Mouse (Mus musculus) ES-E14 (cell line): ENCODE measurements at regions not wholly inside any gene's neighbourhood (a gene's known extent, or its start where the extent isn't known, plus 50 kb on each side); places are given as distances from the start of the nearest gene placed in this dataset.

Experiments
- DNase-seq: peaks from one replicate; pipeline ENCODE4 v3.0.0-alpha.2; 2013; ENCODE audit warnings: low read depth, low spot score
- H3K27ac ChIP-seq: 2 replicates; pipeline ENCODE4 v1.5.1; 2012; ENCODE audit warnings: low read depth, mild to moderate bottlenecking, low read length, moderate library complexity, mixed read lengths; ENCODE audit not compliant: poor library complexity, insufficient read depth, severe bottlenecking
- H3K36me3 ChIP-seq: 2 replicates; pipeline ENCODE4 v1.6.1; 2012; ENCODE audit warnings: mild to moderate bottlenecking, low read length, moderate library complexity, mixed read lengths; ENCODE audit not compliant: control insufficient read depth, poor library complexity, insufficient read depth, severe bottlenecking
- H3K4me1 ChIP-seq, 2 experiments: fragments of 150-350 bp in 1 of 2; sonication (generic) in 1 of 2; 2 replicates each; pipeline ENCODE4 v1.6.1; 2012; ENCODE audit warnings: low read length in 2 of 2, mild to moderate bottlenecking in 1 of 2, mixed read lengths in 1 of 2; ENCODE audit not compliant: control insufficient read depth in 2 of 2, insufficient read depth in 2 of 2, poor library complexity in 1 of 2
- H3K4me3 ChIP-seq, 2 experiments: fragments of 150-350 bp in 1 of 2; sonication (generic) in 1 of 2; 2 replicates each; pipeline ENCODE4 v1.5.1; 2012; ENCODE audit warnings: low read length in 2 of 2, low read depth in 1 of 2, mild to moderate bottlenecking in 1 of 2, mixed read lengths in 1 of 2; ENCODE audit not compliant: insufficient read depth in 1 of 2, poor library complexity in 1 of 2, severe bottlenecking in 1 of 2
- H3K9ac ChIP-seq: 2 replicates; pipeline ENCODE4 v1.6.1; 2012; ENCODE audit warnings: low read depth, mild to moderate bottlenecking, low read length, mixed read lengths; ENCODE audit not compliant: poor library complexity, insufficient read depth, severe bottlenecking
- H3K9me3 ChIP-seq: fragments of 150-350 bp; sonication (generic); 2 replicates; pipeline ENCODE4 v1.6.1; 2012; ENCODE audit warnings: low read depth, mild to moderate bottlenecking, low read length; ENCODE audit not compliant: control insufficient read depth, insufficient read depth
- CHD2 ChIP-seq: IDR thresholded peaks from 2 replicates; pipeline ENCODE4 v1.6.1; 2014; ENCODE audit warnings: mild to moderate bottlenecking, low read depth, low read length, inconsistent platforms
- HCFC1 ChIP-seq: IDR thresholded peaks from 2 replicates; pipeline ENCODE4 v1.6.1; 2012; ENCODE audit warnings: low read length, inconsistent platforms, borderline replicate concordance; ENCODE audit not compliant: insufficient read depth
- MAFK ChIP-seq: IDR thresholded peaks from 2 replicates; pipeline ENCODE4 v1.6.1; 2014; ENCODE audit warnings: mild to moderate bottlenecking, low read depth, low read length, inconsistent platforms; ENCODE audit not compliant: insufficient read depth
- ZC3H11A ChIP-seq: IDR thresholded peaks from 2 replicates; pipeline ENCODE4 v1.6.1; 2012; ENCODE audit warnings: low read depth, mild to moderate bottlenecking, inconsistent platforms, low read length, borderline replicate concordance
- ZNF384 ChIP-seq: IDR thresholded peaks from 2 replicates; pipeline ENCODE4 v1.6.1; 2012; ENCODE audit warnings: low read depth, low read length, inconsistent platforms
- in situ Hi-C, 2 experiments: fragments of 600-800 bp; cut with MboI; formaldehyde crosslinking; loops; one replicate each; pipeline ENCODE4 v1.15.1; 2025; ENCODE audit warnings: low sequenced_read_pairs in 2 of 2, inconsistent platforms in 1 of 2; ENCODE audit not compliant: unreplicated experiment in 2 of 2

GRCm38 (mm10) chr9:101464727-101465427, 213.3 kb upstream of the Ppp2r3a start:
- Histone ChIP-seq H3K27ac (no peak overlapping the region), H3K36me3 (no peaks in the 10 kb centered on the region), H3K9ac (no peak overlapping the region), H3K9me3 (no peaks in the 10 kb centered on the region), H3K4me3 (no peak overlapping the region), H3K4me1 (no peaks in the 10 kb centered on the region)
- TF ChIP-seq MAFK (no peak), CHD2 (no peak), HCFC1 (no peak), ZNF384 (no peak), ZC3H11A (no peak)
- in situ Hi-C loops, result no loop called here
- no peak for DNase-seq

GRCm38 (mm10) chr9:101458947-101459627, 207.5 kb upstream of the Ppp2r3a start:
- no peak for DNase-seq
- no peak overlapping the region for H3K4me3 ChIP-seq
- no peaks in the 10 kb centered on the region for H3K36me3 ChIP-seq
- TF ChIP-seq HCFC1 (no peak), MAFK (no peak), ZNF384 (no peak), ZC3H11A (no peak), CHD2 (no peak)
- H3K4me1 ChIP-seq, result no peaks in the 10 kb centered on the region
- in situ Hi-C loops, result no loop called here
- no peak overlapping the region for H3K9ac ChIP-seq
- no peaks in the 10 kb centered on the region for H3K9me3 ChIP-seq
- H3K27ac ChIP-seq, result no peak overlapping the region

GRCm38 (mm10) chr9:101458306-101458946, 206.8 kb upstream of the Ppp2r3a start:
- TF ChIP-seq ZNF384, result no peak
- no peak for TF ChIP-seq CHD2
- TF ChIP-seq HCFC1, result no peak
- no peak for TF ChIP-seq ZC3H11A
- TF ChIP-seq MAFK, result no peak
- Histone ChIP-seq H3K9me3 (no peaks in the 10 kb centered on the region), H3K4me1 (no peaks in the 10 kb centered on the region), H3K9ac (no peak overlapping the region), H3K36me3 (no peaks in the 10 kb centered on the region), H3K4me3 (no peak overlapping the region), H3K27ac (no peak overlapping the region)
- in situ Hi-C loops, result no loop called here
- no peak for DNase-seq

GRCm38 (mm10) chr9:101446316-101446715, 194.7 kb upstream of the Ppp2r3a start:
- Histone ChIP-seq H3K4me1 (no peaks in the 10 kb centered on the region), H3K9me3 (no peaks in the 10 kb centered on the region), H3K4me3 (no peak overlapping the region), H3K27ac (no peak overlapping the region), H3K9ac (no peak overlapping the region), H3K36me3 (no peaks in the 10 kb centered on the region)
- in situ Hi-C loops, result no loop called here
- TF ChIP-seq ZC3H11A (no peak), HCFC1 (no peak), MAFK (no peak), ZNF384 (no peak), CHD2 (no peak)
- no peak for DNase-seq
